Mouse (Mus musculus) spleen, postnatal 0 days (tissue): Measurements from ENCODE around the gene Ndufv2. TPM values are rescaled to one million over a fixed set of nuclear protein-coding genes. Genes with fewer than 3 reads are reported as not detected.

Experiments
- polyA plus RNA-seq: library from polyadenylated mRNA; unstranded; fragments of >200 nt; fragmentation: Nextera tagmentation; extraction: Ambion mirVana; gene quantifications from 2 replicates; pipeline ENCODE4 v1.2.1, GENCODE M21; 2015

The Ndufv2 gene
- polyA plus RNA-seq, result 236 TPM in 2 replicates

GRCm38 (mm10) chr17:66101380-66102330 is at the start of gene Ndufv2:
Gene Ndufv2 (minus strand): TSS chr17:66101559.

GRCm38 (mm10) chr17:66123066-66123815 is 21.9 kb upstream of the Ndufv2 start, which contains the start of gene Ddx11:
Gene Ddx11 (plus strand): TSS chr17:66123520.

GRCm38 (mm10) chr17:66111402-66111959 is 10.1 kb upstream of the Ndufv2 start, which contains the start of gene Washc1:
Gene Washc1 (plus strand): TSS chr17:66111545.

GRCm38 (mm10) chr17:66076934-66077333 is 24.4 kb downstream of the Ndufv2 start, which contains the start of gene Ankrd12:
Gene Ankrd12 (minus strand): TSS chr17:66077089.

Other genes with a start within 250 kb of the Ndufv2 start
- 66.4 and 84.9 TPM in 2 replicates for gene Ralbp1, start 215.8 kb downstream of the Ndufv2 start, polyA plus RNA-seq
- gene Twsg1, start 150.3 kb downstream of the Ndufv2 start, polyA plus RNA-seq, result 29.3 and 35.8 TPM in 2 replicates
- gene Ankrd12, start 24.5 kb downstream of the Ndufv2 start, polyA plus RNA-seq, result 26.6 and 30.0 TPM in 2 replicates
- 24.2 and 25.0 TPM in 2 replicates for gene Washc1, start 10.0 kb upstream of the Ndufv2 start, polyA plus RNA-seq
- gene Ddx11, start 22.0 kb upstream of the Ndufv2 start, polyA plus RNA-seq, result 6.4 and 7.0 TPM in 2 replicates